Mouse (Mus musculus) heart, embryonic 15.5 days (tissue): Measurements from ENCODE around the gene Tmem117. TPM values are rescaled to one million over a fixed set of nuclear protein-coding genes. Genes with fewer than 3 reads are reported as not detected.

Source experiments
- ATAC-seq: fragments of 200-750 bp; cut with Nextera tagmentation; replicated peaks from 2 replicates; pipeline ENCODE4 v1.8.0; 2017; ENCODE audit warnings: low read depth, moderate TSS enrichment; ENCODE audit not compliant: insufficient number of reproducible peaks, insufficient read depth, low FRiP score
- H3K27ac ChIP-seq: fragments of 300-500 bp; sonication (generic); 2 replicates; pipeline ENCODE4 v1.5.1; 2015; ENCODE audit warnings: mild to moderate bottlenecking, inconsistent platforms
- H3K27me3 ChIP-seq: fragments of 300-500 bp; sonication (generic); 2 replicates; pipeline ENCODE4 v1.6.1; 2015; ENCODE audit warnings: inconsistent platforms
- H3K36me3 ChIP-seq: fragments of 300-500 bp; sonication (generic); 2 replicates; pipeline ENCODE4 v1.6.1; 2015; ENCODE audit warnings: mild to moderate bottlenecking, inconsistent platforms
- H3K4me1 ChIP-seq: fragments of 300-500 bp; sonication (generic); replicated peaks from 2 replicates; pipeline ENCODE4 v1.6.1; 2015; ENCODE audit warnings: inconsistent platforms
- H3K4me2 ChIP-seq: fragments of 300-500 bp; sonication (generic); 2 replicates; pipeline ENCODE4 v1.6.1; 2015; ENCODE audit warnings: inconsistent platforms, mild to moderate bottlenecking, moderate library complexity
- H3K4me3 ChIP-seq: fragments of 300-500 bp; sonication (generic); 2 replicates; pipeline ENCODE4 v1.5.1; 2015; ENCODE audit warnings: mild to moderate bottlenecking, inconsistent platforms
- H3K9ac ChIP-seq: fragments of 300-500 bp; sonication (generic); 2 replicates; pipeline ENCODE4 v1.6.1; 2015; ENCODE audit warnings: mild to moderate bottlenecking, inconsistent platforms
- H3K9me3 ChIP-seq: fragments of 300-500 bp; sonication (generic); replicated peaks from 2 replicates; pipeline ENCODE4 v1.6.1; 2016; ENCODE audit warnings: inconsistent platforms
- WGBS: fragments of 180-500 bp; shearing (Covaris S2); methylation state at CpG from one replicate; pipeline ENCODE4 v1.1.7; 2015; ENCODE audit warnings: mixed read lengths; 5-methylcytosine and 5-hydroxymethylcytosine counted together
- polyA plus RNA-seq: library from polyadenylated mRNA; unstranded; fragments of >200 nt; fragmentation: Nextera tagmentation; extraction: Ambion mirVana; gene quantifications from 2 replicates; pipeline ENCODE4 v1.2.1, GENCODE M21; 2015

Gene Tmem117
- polyA plus RNA-seq, 1 experiment from 2014 or later: 2.0 TPM

GRCm38 (mm10) chr15:94601339-94601738 lies 27.7 kb upstream of the Tmem117 start:
- Histone ChIP-seq H3K4me2 (no peak overlapping the region), H3K27me3 (no peaks in the 10 kb centered on the region), H3K36me3 (no peaks in the 10 kb centered on the region), H3K4me3 (no peak overlapping the region), H3K27ac (no peak overlapping the region), H3K9ac (no peak overlapping the region), H3K4me1 (no peaks in the 10 kb centered on the region), H3K9me3 (no peaks in the 10 kb centered on the region)
- ATAC-seq: no peak
- WGBS: 23% methylated on average over 3 of the region's 3 CpGs

- WGBS: 59% methylated on average over 3 of the region's 3 CpGs
- ATAC-seq: no peak
- Histone ChIP-seq H3K4me1 (no peaks in the 10 kb centered on the region), H3K36me3 (no peaks in the 10 kb centered on the region), H3K27ac (no peak overlapping the region), H3K4me2 (no peak overlapping the region), H3K4me3 (no peak overlapping the region), H3K27me3 (no peaks in the 10 kb centered on the region), H3K9ac (no peak overlapping the region), H3K9me3 (no peaks in the 10 kb centered on the region)
These were observed 26.6 kb upstream of the Tmem117 start for GRCm38 (mm10) chr15:94602441-94602840.

- Histone ChIP-seq H3K9me3 (no peaks in the 10 kb centered on the region), H3K9ac (no peak overlapping the region), H3K4me1 (no peaks in the 10 kb centered on the region), H3K27ac (no peak overlapping the region), H3K27me3 (no peaks in the 10 kb centered on the region), H3K4me3 (no peak overlapping the region), H3K36me3 (no peaks in the 10 kb centered on the region), H3K4me2 (no peak overlapping the region)
- WGBS: 87% methylated on average over 8 of the region's 8 CpGs
- ATAC-seq: no peak
These were observed 21.3 kb upstream of the Tmem117 start for GRCm38 (mm10) chr15:94607768-94608167.

DNA sequence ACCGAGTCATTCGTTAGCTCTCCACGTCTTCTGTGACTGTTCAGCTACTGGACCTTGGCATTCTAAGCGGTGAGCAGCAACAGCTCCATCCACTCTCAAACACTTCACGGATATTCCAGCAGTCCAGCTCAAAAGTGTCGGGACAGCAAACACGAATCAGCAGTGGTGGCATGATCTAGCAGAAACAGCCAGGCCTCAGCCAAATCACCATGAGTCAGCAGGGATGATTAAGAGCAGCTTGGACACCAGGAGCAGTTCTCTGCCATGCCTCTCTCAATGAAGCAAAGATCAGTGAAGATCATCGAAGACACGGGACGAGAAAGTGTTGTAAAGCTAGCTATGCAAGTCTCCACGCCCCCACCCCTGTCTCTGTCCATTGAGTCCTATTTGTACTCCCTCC lies 13.0 kb upstream of the Tmem117 start:
- no peak overlapping the region for H3K9ac ChIP-seq
- no peaks in the 10 kb centered on the region for H3K9me3 ChIP-seq
- H3K27ac ChIP-seq: no peak overlapping the region
- no peak overlapping the region for H3K4me2 ChIP-seq
- WGBS: 82% methylated on average over 11 of the region's 11 CpGs
- no peak overlapping the region for H3K4me3 ChIP-seq
- H3K4me1 ChIP-seq: no peaks in the 10 kb centered on the region
- H3K36me3 ChIP-seq: no peaks in the 10 kb centered on the region
- H3K27me3 ChIP-seq: no peaks in the 10 kb centered on the region
- no peak for ATAC-seq

- no peak overlapping the region for H3K4me2 ChIP-seq
- no peak for ATAC-seq
- no peaks in the 10 kb centered on the region for H3K36me3 ChIP-seq
- H3K27ac ChIP-seq: no peak overlapping the region
- no peaks in the 10 kb centered on the region for H3K4me1 ChIP-seq
- no peak overlapping the region for H3K9ac ChIP-seq
- no peak overlapping the region for H3K4me3 ChIP-seq
- H3K27me3 ChIP-seq: no peaks in the 10 kb centered on the region
- no peaks in the 10 kb centered on the region for H3K9me3 ChIP-seq
These were observed 8.1 kb upstream of the Tmem117 start for GRCm38 (mm10) chr15:94620909-94621308.

GRCm38 (mm10) chr15:94628463-94628829 lies 586 bp upstream of the Tmem117 start:
- Histone ChIP-seq H3K36me3 (no peaks in the 10 kb centered on the region), H3K4me2 (peak overlapping the region; percentile 99), H3K4me1 (peaks cover 6% of the 10 kb centered on the region; the same call in 1 of the 2 replicates), H3K27ac (no peak overlapping the region), H3K9ac (peak overlapping the region; percentile 74), H3K27me3 (peaks cover 20% of the 10 kb centered on the region), H3K9me3 (no peaks in the 10 kb centered on the region), H3K4me3 (peak overlapping the region; percentile 67)
- ATAC-seq: no peak
- 45% methylated on average over 2 of the region's 2 CpGs for WGBS

DNA sequence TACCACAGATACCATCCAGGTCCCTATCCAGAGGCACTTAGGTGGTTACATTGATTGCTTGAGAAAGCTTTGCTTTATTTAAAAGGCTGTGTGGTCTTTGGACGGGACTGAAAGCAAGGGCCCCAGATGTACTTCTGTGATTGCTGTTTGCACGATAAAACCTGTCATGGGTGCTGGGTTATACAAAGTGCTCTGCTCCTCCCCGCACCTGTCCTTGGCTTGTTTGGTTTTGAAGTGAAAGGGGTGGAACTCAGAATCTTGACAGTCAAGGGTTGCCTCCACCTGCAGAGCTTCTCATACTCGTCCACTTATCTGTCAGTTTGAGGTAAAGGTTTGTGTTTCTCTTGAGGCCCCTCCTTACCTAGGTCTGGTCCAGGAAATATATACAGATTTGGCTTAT lies 1.5 kb downstream of the Tmem117 start:
- no peak overlapping the region for H3K27ac ChIP-seq
- H3K9me3 ChIP-seq: no peaks in the 10 kb centered on the region
- no peaks in the 10 kb centered on the region for H3K36me3 ChIP-seq
- H3K9ac ChIP-seq: no peak overlapping the region
- peaks cover 6% of the 10 kb centered on the region; the same call in 1 of the 2 replicates for H3K4me1 ChIP-seq
- no peak overlapping the region for H3K4me2 ChIP-seq
- H3K27me3 ChIP-seq: peaks cover 20% of the 10 kb centered on the region
- no peak overlapping the region for H3K4me3 ChIP-seq
- no peak for ATAC-seq
- WGBS: 67% methylated on average over 4 of the region's 4 CpGs

- 37% methylated on average over 11 of the region's 11 CpGs for WGBS
These were observed 5.5 kb downstream of the Tmem117 start for GRCm38 (mm10) chr15:94634524-94634923.

DNA sequence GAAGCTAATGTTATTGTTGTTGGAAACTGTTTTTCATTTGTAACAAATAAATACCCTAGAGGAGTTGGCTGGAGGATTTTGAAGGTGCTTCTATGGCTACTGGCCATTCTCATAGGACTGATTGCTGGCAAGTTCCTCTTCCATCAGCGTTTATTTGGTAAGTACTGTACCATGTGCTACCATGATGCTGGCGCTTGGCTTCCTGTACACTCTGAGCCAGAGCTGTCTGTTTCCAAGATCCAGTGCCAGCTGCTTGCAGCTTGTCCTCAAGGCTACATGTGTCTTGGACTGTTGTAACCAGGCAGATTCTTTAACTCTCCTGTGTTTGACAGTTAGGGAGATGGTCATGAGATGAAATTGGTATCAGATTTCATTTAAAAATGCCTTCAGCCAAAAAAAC lies 9.2 kb downstream of the Tmem117 start:
- H3K9me3 ChIP-seq: no peaks in the 10 kb centered on the region
- no peak overlapping the region for H3K4me2 ChIP-seq
- no peak overlapping the region for H3K27ac ChIP-seq
- H3K9ac ChIP-seq: no peak overlapping the region
- ATAC-seq: no peak
- no peak overlapping the region for H3K4me3 ChIP-seq
- H3K36me3 ChIP-seq: no peaks in the 10 kb centered on the region
- H3K27me3 ChIP-seq: no peaks in the 10 kb centered on the region
- H3K4me1 ChIP-seq: no peaks in the 10 kb centered on the region
- WGBS: 72% methylated on average over 2 of the region's 2 CpGs

More at GRCm38 (mm10) chr15:94634524-94634923, 5.5 kb downstream of the Tmem117 start:
- Histone ChIP-seq H3K9ac (no peak overlapping the region), H3K36me3 (no peaks in the 10 kb centered on the region), H3K4me3 (no peak overlapping the region), H3K27ac (no peak overlapping the region), H3K27me3 (peaks cover 16% of the 10 kb centered on the region), H3K4me1 (no peaks in the 10 kb centered on the region), H3K9me3 (no peaks in the 10 kb centered on the region), H3K4me2 (no peak overlapping the region)
- ATAC-seq: no peak

DNA sequence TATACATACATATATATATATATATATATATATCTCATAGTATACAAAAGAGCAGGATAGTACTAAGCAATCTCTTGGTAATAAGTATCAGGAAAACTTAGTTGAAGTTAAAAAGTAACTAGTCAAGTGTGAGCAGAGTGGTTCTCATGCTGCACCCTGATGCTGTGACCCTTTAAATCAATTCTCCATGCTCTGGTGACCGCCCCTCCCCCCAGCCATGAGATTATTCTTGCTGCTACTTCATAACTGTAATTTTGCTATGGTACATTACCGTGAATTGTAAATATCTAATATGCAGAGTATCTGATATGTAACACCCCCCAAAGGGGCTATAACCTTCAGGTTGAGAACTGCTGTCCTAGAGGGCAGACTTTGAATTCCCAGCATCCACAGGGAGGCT lies 10.1 kb downstream of the Tmem117 start:
- no peak for ATAC-seq
- Histone ChIP-seq H3K27me3 (no peaks in the 10 kb centered on the region), H3K4me3 (no peak overlapping the region), H3K9me3 (no peaks in the 10 kb centered on the region), H3K4me2 (no peak overlapping the region), H3K4me1 (no peaks in the 10 kb centered on the region), H3K36me3 (no peaks in the 10 kb centered on the region), H3K9ac (no peak overlapping the region), H3K27ac (no peak overlapping the region)
- 81% methylated on average over 2 of the region's 2 CpGs for WGBS

- Histone ChIP-seq H3K36me3 (no peaks in the 10 kb centered on the region), H3K4me3 (no peak overlapping the region), H3K27me3 (no peaks in the 10 kb centered on the region), H3K9me3 (no peaks in the 10 kb centered on the region), H3K27ac (no peak overlapping the region), H3K4me1 (peaks cover 13% of the 10 kb centered on the region), H3K9ac (no peak overlapping the region), H3K4me2 (no peak overlapping the region)
- WGBS: 67% methylated on average over 6 of the region's 6 CpGs
- no peak for ATAC-seq
These were observed 17.0 kb downstream of the Tmem117 start for GRCm38 (mm10) chr15:94646012-94646411.

GRCm38 (mm10) chr15:94648430-94648829 lies 19.4 kb downstream of the Tmem117 start:
- Histone ChIP-seq H3K9ac (no peak overlapping the region), H3K27me3 (no peaks in the 10 kb centered on the region), H3K4me2 (no peak overlapping the region), H3K4me1 (peaks cover 13% of the 10 kb centered on the region), H3K9me3 (no peaks in the 10 kb centered on the region), H3K27ac (no peak overlapping the region), H3K36me3 (no peaks in the 10 kb centered on the region), H3K4me3 (no peak overlapping the region)
- 82% methylated on average over 8 of the region's 8 CpGs for WGBS
- ATAC-seq: no peak
